Mouse (Mus musculus): ENCODE results near the gene Grin2b.
"Not testable (repeated sequence)": the region's sequence is repeated elsewhere in the genome, so short reads cannot be mapped to it uniquely, and the experiment has no call there.

Gene Grin2b

DNA sequence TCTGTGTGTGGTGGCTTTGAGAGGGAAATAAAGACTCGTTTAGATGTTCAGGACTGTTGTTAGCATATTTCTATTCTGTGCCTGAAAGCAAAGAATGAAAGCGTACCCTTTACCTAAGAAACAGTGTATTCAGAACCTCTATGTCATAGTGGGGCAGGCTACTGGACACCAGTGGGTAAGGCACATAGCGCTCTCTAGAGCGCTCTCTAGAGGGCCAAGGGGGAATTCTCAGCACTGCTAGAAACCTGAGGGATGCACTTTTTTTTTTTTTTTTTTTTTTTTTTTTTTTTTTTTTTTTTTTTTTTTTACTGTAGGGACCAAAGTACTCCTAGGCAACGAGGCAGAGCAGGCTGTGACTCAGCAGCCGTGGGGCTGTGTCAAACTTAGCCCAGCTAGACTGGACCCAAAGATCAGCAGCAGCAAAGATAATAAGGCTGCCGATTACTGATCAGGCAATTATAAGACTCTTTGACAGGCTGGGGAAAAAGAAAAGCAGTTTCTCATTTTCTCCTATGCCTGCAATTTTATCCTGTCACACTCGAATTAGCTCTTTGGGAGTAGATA lies 297.1 kb downstream of the Grin2b start:
- DNase-seq: no peak

DNA sequence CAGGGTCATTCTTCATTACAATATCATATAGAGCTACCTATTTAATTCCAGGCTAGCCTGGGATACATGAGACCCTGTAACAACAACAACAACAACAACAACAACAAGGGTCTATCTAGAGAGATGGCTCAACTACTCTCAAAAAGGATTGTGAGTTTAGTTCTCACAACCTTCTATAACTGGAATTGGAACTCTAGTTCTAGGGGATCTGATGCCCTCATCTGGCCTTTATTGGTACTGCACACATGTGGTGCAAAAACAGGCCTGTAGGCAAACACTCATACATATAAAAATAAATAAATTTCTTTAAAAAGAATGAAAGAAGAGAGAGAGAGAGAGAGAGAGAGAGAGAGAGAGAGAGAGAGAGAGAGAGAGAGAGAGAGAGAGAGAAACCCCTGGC lies 298.7 kb downstream of the Grin2b start:
- no peak for DNase-seq

DNA sequence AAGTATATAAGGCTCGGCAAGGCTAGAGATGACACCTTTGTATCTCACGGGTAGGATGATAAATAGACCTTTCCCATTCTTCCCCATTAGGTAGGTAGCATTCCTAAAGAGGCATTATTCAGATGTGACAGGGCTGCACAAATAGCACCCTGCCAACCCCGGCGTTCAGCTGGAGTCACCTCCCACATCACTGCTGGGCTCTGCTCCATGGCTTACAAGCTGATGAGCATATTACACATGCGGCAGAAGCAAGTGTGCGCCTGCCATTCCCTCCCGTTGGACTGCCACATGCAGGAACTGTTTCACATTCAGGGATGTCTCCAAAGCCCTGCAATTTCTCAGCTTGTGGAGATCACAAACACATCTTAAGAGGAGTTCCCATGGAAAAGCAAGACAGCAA lies 307.5 kb downstream of the Grin2b start:
- DNase-seq: no peak

DNA sequence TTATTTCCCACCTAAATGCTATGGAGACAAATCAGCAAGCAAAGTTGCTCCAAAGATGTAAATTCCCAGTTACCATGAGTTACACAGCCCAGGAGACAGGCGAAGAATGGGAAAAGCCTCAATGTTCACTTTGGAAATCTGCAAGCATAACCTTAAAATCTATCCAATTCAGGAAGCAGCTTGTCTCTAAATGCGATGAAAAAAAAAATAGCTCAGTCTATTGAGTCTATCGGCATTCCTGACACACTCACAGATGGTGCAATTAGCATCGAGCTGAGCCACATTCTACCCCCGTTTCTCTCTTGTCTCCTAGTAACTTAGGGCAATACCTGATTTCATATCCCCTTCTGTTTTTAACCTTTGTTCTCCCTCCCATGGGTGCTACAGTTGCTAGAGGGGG lies 309.3 kb downstream of the Grin2b start:
- no peak for DNase-seq

DNA sequence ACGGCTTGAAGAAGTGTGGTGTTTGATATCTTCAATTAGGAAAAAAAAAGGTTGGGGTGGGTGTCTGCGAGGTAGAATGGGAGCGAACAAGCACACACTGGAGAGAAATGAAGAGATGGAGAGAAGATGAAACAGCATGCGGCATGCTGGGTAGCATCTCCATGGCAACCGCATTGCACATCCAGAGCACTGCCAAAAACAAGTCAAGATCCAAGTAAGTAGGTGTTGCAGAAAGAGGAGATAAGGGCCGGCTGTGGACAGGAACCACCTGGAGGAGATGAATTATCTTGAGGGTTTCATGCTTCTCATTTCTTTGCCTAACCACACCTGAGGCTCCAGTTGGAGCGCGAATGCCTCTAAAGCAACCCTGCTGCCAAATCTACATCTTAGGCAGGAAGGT lies 313.8 kb downstream of the Grin2b start:
- DNase-seq: no peak

DNA sequence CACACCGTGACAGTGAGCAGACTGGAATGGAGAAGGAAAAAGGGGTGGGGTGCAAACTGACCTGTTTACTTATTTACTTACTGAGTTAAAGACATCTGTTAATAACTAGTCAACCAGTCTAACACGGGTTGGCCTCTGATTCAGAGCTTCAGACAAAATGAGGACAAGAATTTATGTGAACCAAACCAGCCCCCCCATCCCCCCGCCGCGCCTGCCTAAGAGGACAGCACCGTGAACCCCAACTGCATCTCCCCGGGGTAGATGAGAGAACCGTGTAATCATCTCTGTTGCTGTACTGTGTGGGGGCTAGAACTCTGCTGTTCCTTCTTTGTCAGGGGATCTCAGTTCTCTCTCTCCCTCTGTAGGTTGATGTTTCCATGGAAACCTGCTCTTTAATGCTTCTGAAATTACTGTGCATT lies 319.1 kb downstream of the Grin2b start:
- DNase-seq: no peak

DNA sequence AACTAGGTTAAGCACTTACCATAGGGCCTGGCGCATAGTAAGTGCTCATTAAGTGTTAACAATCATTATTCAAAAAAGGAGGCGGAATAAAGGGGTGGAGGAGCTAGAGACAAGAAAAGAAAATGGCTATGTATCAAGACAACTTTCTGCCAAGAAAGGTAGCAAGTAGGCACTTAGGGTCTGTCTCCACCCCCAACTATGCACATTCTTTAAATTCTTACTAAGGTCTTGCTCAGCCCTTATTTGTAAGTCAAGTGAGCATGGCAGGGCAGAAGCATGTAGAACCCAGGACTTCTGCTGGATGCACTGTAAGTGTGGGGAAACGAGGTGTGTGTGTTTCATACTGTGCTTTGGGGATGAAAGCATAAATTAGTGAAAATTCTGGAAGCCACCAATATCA lies 329.6 kb downstream of the Grin2b start:
- no peak for DNase-seq

DNA sequence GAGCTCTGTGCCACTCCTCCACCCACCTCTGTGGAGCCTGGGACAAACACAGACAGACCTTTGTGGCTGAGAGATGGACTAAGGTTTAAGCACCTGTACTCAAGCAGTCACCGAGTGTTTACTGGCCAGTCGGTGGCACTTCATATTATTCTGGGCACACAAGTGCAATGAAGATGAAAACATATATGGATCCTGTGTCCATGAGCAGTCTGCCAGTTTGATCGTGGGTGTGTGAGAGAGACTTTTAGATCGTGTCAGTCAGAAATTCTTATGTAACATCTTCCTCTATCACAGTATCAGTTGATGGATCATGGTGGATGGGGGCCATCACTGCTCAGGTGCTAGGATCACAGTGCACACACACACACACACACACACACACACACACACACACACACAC lies 337.0 kb downstream of the Grin2b start:
- DNase-seq: no peak

DNA sequence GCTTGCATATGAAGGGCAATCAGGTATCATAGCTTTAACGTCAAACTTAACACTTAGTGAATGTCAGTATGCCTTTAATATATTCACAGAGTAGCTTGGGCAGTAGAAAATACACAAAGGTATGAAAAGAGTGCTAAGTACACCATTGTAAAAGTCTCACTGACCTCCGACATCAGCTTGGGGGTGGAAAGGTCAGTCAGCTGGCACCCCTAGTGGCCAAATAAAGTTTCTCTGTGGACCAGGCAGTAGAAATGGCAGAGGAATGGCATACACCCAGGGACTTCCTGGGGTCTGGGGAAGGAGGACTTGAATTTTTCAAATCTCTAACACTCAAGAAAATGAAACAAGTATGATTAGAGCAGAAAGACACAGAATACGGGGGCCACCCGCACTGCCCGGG lies 339.8 kb downstream of the Grin2b start:
- DNase-seq: no peak

DNA sequence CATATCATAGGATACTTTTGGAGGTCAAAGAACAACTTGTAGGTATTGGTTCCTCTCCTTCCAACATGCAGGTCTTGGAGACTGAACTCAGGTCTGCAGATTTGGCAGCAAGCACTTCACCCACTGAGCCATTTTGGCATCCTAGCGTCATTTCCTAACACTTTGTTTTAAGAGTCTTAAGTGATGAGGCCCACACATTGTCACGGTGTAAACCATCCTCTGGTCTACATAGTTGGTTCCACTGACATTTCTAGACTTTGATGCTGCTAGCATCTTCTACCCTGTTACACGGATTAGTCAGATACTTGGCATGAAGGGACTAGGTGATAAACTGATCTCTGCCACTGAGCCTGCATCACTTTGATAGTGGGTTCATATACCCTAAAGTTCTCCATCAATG lies 341.3 kb downstream of the Grin2b start:
- no peak for DNase-seq

DNA sequence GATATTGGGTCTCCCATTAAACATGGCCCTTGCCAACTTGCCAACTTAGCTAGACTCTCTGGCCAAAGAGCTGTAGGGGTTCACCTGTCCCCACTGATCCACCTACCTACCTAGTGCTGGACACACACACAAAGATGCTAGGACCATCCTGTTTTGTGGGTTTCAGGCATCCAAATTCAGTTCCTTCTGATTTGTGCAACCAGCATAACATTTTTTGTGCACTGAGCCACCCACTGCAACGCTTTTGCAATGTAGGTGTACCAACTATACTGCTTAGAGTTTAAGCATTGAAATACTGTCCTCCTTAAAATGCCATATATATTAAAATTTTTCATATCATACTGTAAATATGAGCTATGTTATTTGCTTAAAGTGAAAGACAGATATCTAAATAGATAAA lies 342.3 kb downstream of the Grin2b start:
- no peak for DNase-seq

DNA sequence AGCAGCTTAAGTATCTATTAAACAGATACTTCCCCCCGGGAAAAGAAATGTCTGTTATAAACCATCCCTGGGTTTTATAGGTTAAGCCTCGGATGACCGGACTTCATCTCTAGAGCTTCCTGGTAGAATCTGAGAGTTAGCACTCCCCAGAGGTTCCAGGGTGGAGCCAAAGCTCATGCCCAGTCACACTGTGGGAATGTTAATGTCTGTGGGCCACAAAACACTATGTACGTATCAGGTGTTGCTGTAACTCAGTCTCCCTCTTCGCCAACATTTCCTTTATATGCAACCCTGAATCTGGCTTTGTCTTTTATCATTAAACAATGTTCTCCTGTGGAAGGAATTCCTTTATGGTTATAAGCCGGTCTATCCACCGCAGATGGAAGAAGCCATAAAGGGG lies 343.9 kb downstream of the Grin2b start:
- DNase-seq: no peak

DNA sequence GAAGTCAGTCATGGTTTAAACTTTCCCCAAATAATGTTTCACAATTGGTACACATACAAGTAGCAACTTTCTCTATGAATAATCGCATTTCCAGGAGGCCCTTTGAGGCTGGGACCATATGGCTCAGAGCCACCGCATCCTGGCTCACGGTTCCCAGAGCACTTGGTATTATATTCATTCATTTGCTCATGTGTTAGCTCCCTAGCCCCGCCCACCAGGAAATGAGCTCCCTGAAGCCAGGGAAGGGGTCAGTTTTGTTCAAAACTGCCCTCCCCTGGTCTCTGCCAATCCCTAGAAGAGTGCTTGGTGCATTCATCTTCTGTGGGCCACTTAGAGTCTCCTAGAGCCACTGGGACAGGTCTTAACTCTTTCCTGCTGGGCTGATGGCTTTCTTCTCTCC lies 344.3 kb downstream of the Grin2b start:
- no peak for DNase-seq

DNA sequence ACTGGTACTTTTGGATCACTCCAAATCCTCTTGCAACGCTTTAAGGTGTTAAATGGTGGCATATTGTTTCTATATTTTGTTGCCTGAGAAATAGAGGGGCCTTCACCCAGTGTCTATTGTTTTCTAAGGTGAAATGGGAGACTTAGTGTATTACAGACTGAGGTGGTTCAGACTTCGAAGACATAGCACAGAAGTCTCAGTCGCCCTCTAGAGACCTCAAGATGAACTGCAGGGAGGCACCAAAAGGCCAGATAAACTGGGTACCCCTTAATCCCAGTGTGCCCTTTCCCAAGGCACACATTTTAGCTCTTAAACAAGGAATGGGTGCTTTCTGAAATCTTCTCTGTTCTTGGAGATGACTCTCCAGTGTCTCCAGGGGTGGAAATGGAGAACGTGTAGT lies 345.4 kb downstream of the Grin2b start:
- DNase-seq: no peak

DNA sequence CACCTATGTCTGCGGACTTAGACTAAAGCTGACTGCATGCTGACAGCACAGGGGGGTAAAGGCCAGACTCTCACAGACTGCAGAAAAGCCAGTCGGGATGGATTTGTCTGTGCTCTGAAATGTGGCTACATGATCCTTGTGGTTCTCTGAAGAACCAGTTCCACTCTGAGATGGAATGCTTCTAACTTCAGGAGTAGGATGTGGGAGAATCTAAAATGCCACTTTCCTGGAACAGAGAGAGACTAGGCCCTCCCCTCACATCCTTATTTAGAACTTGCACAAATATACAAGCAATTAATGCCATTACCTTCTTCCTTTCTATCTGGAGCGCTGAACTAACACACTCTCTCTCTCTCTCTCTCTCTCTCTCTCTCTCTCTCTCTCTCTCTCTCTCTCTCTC lies 346.0 kb downstream of the Grin2b start:
- DNase-seq: no peak

DNA sequence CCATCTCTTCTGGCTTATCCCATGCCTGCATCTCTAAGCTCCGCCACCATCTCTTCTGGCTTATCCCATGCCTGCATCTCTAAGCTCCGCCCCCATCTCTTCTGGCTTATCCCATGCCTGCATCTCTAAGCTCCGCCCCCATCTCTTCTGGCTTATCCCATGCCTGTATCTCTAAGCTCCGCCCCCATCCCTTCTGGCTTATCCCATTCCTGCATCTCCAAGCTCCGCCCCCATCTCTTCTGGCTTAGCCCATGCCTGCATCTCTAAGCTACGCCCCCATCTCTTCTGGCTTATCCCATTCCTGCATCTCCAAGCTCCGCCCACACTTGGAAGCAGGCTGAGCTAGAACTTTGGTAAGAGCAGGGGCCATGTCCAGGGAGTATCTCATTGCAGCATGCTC lies 346.5 kb downstream of the Grin2b start:
- DNase-seq: not testable (repeated sequence)

DNA sequence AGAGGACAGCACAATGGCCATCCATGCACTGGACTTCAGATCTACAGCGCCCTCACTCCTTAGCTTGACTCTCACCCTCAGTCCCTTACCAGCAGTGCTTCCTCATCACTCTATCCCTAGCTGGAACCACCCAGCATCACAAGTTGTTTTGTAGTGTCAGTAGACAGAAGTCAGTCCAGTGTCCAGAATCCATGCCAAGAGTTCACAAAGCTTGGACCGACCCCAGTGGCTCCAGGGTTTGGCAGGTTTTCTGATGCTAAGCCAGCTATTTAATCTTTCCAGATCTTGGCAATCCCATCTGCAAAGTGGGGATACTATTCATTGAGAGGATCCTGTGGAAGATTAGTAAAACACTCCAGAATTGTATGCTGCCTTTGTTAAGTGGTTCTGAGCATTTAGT lies 355.9 kb downstream of the Grin2b start:
- DNase-seq: no peak

DNA sequence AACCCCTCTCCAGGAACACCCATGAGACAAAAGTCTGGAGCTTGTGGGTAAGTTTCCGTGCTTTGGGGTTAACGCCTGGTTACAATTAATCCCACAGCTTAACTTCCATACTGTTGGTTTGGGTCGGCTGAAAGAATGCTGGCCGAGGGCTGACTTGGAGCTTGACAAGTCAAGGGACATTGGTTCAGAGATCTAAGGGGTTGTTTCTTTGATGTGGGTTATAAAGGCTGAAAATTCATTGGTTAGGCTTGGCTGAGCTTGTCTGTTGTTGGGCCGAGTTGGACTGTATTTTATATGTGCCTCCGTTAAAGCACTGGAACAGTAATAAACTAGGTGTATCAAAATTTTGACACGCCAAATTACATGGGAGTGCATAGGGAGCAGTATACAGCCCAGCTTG lies 359.6 kb downstream of the Grin2b start:
- DNase-seq: no peak

DNA sequence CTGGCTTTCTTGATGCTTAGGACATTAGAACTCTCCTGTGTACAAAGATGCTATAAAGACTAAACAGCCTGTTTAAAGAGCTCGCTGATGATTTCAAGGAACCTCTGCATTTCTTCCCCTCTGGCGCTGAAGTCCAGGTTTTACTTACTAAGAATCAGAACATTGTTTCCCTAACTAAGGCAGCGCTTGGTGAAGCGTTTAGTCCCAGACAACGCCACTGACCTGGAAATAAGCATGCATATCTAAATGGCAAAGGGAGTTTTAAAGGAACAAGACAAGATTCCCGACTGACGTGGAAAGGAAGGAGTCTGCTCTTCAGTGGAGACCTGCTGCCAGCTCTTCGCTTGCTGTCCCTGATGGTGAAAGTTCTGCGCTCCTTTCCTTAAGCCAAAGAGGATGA lies 367.9 kb downstream of the Grin2b start:
- no peak for DNase-seq

DNA sequence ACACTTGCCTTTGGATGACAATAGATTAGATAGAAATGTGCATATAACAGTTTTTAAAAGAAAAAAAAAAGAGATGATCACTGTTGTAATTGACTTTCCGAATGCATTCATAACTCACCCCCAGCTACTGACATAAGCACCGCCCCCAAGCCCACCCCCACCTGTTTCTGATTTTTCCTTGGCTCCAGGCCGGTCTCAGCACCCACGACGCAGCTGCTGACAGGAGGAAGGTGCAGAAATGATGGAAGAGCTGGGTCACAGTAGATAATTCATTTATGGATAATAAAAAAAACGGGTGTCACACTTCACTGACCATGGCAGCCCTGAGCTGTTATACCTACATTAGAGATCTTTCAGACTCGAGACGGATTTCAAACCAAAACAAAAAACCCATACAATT lies 373.4 kb downstream of the Grin2b start:
- no peak for DNase-seq

DNA sequence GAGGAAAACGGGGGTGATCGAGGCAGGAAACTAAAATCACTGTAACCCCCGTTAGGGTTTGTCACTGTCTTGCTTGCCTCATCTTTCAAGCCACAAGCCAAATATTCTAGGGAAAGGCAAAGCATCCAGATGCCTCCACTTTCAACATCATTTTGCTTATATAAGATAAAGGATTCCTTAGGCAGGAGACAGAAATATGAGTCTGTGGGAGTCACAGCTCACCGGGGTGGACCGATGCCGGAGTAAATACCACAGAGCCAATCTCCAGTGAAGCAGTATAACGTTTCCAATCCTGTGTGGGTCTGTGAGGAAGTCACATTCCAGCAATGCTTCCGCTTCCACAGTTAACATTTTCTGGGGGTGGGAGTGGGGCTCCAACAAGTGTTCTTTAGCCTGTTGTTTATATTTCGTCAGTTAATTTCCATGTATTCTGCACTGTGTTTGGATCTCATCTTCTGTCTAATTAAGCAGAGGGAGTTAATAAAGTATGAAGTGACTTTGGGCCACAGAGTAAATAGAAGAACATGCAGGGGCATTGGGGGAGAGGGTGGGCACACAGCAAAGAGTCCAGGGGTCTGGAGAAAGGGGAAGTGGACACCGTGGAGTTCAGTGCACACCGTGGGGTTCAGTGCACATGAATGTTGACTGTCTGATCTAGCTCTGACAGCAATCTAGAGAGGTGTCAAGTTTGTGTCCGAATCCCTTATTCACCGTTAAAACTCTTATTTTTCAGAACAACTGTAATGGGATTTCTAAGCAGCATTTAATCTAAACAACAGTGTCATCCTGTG lies 374.9 kb downstream of the Grin2b start:
- no peak for DNase-seq

DNA sequence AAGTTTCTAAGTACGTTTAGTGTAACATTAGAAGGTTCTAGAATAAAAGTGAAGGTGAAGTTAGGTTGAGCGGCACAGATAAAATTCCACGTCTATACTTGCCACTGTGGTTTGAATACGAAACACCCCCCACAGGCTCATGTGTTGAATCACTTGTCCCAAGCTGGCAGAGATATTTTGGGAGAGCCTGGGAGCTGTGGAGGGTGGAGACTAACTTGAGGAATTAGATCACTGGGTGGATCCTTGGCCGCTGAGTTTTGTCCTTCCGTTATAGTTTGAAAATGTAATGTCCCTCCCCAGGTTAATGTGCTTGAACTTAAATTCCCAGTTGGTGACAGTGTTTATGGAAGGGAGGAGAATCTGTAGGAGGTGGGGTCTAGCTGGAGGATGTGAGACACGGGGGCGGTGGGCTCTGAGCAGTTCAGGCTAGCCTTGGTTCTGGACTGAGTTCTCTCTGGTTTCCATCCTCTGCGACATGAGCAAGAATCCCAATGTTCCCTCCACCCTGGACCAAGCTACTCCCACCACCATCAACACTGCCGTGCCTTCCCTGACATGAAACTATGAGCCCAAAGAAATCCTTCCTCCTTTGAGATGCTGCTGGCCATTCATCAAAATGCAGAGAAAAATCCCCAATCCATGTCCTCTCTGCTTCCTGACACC lies 375.8 kb downstream of the Grin2b start:
- DNase-seq: no peak

DNA sequence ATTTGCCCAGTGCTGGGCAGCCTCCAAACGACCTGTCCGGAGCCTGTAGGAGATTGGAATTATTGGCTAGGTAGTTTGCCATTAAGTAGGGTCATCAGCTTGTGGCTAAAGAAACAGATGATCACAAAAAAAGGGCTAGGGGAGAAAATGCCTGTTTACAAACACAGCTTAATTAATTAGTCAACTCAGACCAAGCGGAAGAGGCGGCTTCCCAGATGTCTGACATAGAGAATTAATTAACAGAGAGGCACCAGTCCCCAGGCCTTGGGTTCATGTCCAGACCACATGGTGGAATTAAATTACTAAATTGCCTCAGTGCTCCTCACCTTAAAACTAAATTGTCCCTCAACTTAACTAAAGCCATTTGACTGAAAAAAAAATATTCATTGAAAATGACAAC lies 376.4 kb downstream of the Grin2b start:
- no peak for DNase-seq

DNA sequence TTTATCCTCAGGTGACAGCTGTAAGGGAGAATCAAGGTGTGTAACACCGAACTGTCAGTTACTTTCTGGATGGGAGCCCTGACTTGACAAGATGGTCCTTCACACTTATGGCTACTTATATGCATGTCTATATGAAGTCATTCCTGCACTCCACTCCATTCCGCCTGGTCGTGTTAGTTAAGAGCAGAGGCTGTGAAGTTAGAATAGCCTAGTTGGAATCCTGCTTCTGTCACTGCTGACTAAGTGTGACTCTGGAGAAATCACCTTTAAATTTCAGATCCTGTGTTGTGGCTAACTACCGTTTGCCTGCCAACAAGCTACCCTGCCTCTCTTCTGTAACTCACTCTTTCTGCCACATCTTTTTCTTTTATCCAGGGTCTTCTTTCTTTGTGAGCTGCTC lies 381.9 kb downstream of the Grin2b start:
- DNase-seq: no peak

All from thymus, adult 18-20 months (tissue).